Mouse (Mus musculus): ENCODE measurements around the gene Prok2. TPM values are rescaled to one million over a fixed set of nuclear protein-coding genes. Genes with fewer than 3 reads are reported as not detected.

Prok2 gene
- polyA plus RNA-seq (2017; shearing (Covaris generic)): not detected

GRCm38 (mm10) chr6:99725971-99726561 is at the start of gene Prok2:
Gene Prok2, minus strand, starts transcription at chr6:99726392.

DNA sequence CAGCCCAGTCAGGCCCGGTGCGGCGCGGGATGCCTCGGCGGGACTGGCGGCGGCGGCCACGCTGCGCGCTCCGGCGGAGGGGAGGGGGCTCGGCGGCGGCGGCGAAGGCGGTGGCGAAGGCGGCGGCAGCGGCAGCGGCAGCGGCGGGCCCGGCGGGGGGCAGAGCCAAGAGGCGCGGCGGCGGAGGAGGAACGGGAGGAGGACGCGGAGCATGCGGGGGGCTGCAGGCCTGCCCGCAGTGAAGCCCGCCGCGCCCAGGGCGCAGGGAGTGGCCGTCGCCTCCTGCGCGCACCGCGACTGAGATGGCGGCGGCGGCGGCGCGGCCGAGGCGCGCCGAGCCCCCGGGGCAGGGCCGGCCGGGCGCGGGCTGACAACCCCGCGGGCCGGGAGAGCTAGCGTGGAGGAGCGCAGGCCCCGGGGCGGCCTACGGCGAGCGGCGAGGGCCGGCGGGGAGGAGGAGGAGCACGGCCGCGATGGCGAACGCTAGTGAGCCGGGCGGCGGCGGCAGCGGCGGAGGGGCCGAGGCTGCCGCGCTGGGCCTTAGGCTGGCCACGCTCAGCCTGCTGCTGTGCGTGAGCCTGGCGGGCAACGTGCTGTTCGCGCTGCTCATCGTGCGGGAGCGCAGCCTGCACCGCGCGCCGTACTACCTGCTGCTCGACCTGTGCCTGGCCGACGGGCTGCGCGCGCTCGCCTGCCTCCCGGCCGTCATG is 33.8 kb downstream of the Prok2 start, which contains the start of gene Gpr27:
Gene Gpr27 (plus strand): TSS at position 474 of the 710 bp plus-strand sequence.

GRCm38 (mm10) chr6:99666318-99667171 is 59.6 kb downstream of the Prok2 start, which contains the start of the genes Eif4e3 and Gm20696:
Gene Eif4e3, minus strand, starts transcription at chr6:99666771.
Gene Gm20696, minus strand, starts transcription at chr6:99666797.

Other genes starting within 250 kb of the Prok2 start
- gene Foxp1, start 203.7 kb downstream of the Prok2 start, polyA plus RNA-seq (2017; shearing (Covaris generic)): 435 TPM
- gene Eif4e3, start 59.6 kb downstream of the Prok2 start, polyA plus RNA-seq (2017; shearing (Covaris generic)): 17.6 TPM
- 14.8 TPM for gene Gm20696, start 59.6 kb downstream of the Prok2 start, polyA plus RNA-seq (2017; shearing (Covaris generic))
- not detected for gene Gpr27, start 33.7 kb downstream of the Prok2 start, polyA plus RNA-seq (2017; shearing (Covaris generic))